Mouse (Mus musculus) right cerebral cortex, adult 18-20 months (tissue): ENCODE measurements around the gene Peli3.

Experiments used
- DNase-seq: peaks from one replicate; pipeline ENCODE4 v3.0.0; 2022; ENCODE audit warnings: mixed read lengths

Gene Peli3

DNA sequence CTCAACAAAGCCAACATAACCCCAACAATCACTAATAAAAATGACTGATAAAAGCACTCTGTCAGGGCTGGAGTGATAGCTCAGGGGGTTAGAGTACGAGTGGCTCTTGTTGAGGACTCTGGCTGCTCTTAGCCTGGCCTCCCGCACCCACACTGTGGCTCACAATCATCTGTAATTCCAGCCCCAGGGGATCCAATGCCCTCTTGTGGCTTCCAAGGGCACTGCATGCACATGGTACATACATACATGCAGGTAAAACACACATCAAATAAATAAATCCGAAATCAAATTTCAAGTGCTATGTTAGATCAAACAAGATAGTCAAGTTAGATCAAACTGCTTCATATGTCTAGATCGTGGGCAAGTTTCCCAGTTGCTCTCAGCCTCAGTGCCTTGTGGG lies 34.8 kb downstream of the Peli3 start:
- no peak for DNase-seq

DNA sequence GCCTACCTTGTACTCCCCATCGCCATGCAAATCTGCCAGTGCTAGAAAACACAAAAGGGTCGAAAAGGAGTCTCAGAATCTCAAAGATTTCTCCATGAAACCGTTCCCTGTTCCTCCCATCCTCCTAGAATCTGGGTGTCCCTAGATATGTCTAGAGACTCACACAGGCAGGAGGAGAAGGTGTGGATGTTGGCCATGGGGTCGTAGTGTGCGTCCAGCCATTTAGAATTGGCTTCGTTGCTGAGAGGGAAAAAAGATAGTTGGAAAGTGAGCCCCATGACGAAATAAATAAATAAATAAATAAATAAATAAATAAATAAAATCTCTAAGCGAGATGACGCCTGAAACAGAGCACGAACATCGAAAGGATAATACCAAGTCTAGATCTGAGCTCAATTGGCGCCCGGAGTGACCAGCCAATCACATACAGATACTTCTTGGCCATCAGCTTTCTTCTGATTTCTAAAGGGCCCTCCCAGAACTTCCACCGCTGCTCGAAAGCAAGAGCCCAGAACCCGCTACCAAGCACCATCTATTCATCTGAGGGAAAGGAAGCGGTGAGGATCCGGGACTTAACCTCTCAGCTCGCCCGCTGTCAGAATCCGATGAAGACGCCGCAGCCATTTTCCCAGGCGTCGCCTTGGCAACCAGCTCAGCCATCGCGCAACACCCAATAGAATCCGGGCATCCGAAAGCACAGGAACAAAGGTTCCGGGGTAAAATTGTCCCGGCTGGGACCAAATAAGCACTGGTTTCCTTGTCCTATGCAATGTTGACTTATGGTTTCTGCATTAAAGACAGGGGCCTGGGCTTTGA lies 36.7 kb downstream of the Peli3 start, which contains the start of gene Bbs1:
Gene Bbs1 (minus strand): TSS at position 650 of the 816 bp plus-strand sequence.
- DNase-seq: peak; percentile 78

DNA sequence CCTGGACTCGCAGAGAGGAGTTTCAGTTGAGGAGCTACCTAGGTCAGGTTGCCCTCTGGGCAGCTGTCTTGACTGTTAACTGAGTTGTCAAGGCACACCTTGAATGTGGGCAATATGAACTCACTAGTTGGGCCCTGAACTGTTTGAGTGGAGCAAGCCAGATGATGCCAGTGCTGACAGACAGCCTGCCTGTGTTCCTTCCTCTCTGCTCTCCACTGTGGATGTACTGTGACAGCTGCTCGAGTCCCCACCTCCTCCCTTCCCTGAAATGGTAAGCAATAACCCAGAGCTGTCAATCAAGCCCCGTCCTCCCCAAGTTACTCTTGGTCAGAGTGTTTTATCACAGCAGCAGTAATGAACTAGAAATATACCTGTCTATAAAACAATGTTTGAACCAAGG lies 43.0 kb downstream of the Peli3 start:
- DNase-seq: no peak

DNA sequence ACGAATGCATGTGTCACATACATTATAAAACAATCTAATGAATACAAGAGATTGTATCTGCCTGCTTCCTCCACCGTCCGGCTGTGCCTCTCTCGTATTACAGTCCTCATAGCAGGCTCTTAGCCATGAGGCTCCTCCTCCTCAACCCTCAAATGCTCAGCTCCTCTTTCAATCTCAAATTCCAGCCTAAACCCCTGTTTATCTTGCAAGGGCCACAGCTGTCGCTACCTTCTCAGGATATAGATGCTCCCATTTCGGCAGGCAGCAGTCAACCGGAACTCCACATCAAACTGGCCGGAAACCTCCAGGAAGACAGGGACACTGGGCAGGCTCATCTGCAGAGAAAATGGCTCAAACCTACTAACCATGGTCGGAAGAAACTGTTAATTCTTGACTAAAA lies 44.0 kb downstream of the Peli3 start:
- no peak for DNase-seq

DNA sequence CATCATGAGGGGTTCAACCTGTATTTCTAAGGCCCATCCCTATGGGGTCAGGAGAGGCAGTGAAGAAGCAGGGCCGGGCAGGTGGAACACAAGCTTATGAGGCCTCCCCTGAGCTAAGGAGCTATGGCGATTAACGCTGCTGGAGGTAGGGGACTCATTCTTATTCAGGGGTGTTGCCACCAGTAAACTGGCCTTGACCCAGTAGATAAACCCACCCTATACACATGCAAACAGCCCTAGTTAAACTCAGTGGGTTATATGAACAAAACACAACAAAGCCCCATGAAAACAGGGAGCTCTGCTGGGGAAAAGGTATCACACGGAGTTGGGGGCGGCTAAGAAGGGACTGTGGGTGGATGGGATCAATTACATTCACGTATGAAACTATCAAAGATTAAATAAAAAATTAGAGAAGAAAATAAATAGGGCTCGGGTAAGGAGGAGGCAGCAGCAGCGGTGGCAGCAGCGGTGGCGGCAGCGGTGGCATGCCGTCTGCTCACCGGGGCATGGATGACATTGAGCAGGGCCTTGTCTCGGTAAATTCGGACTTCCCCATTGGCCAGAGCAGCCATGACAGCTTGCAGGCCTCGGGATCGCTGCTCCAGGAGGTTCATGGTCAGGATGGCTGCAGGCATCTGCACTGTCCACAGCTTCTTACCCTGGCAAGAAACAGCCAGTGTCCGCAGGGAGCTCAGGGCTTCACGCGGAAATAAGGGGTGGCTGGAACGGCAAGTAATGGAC lies 46.0 kb downstream of the Peli3 start:
- no peak for DNase-seq

DNA sequence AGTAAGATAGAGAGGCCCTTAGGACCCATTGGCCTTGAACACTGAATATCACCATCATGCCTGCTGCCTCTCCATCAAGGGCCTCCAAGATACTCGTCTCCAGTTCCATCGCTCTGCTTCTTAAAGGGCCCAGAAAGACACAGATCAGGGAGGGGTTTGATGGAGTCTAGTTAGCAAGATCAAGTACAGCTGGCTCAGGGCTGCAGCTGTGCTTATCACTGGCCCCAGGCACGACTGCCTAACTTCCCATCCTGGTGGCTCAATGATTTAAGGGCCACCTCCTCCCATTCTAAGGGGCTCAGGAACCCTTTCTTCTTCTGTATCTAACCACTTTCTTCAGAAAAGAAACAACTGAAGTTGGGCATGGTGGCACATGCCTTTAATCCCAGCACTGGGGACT lies 51.1 kb downstream of the Peli3 start:
- no peak for DNase-seq

DNA sequence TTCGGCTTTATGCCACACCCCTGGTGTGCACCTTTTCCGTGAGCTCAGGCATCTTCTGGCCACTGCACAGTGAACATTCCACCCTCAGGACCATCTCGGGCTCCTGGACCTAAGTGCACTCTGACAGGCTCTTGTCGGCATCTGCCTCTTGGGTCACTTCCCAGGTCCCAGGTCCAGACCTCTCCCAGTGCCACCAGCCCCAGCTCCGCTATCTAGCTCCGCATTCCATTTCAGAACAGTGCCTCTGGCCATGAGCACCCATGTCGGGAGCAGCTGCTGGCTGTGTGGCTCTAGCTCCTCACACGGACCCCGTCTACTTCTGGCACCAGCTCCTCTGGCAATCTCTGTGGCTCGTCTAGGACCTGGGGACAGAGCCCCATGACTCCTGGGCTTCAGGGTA lies 53.1 kb downstream of the Peli3 start:
- no peak for DNase-seq

DNA sequence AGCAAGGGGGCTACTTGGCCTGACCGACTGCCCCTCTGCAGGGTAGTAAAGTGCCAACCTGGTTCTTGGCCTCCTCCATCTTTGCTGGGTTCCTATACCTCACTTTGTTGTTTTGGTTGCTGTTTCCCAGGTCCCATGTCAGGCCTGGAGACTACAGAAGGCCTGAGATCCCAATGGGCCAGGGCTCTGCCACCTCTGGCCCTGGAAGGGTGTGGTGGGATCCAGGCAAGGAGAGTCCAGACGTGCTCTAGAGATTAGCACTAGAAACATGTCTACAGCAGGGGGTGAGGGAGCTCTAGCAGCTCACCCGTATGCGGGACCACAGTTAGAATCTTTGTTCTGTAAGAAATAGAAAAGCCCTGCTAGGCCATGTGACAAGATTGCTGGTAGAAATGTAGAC lies 59.0 kb downstream of the Peli3 start:
- DNase-seq: no peak
